Mouse (Mus musculus) lung, adult 2 months (tissue): Measurements from ENCODE around the gene Cdh24.

Experiments used
- CTCF ChIP-seq: fragments of 200-500 bp; IDR thresholded peaks from 2 replicates; pipeline ENCODE4 v1.5.1; 2011; ENCODE audit warnings: mild to moderate bottlenecking, low read length, control low read depth; ENCODE audit not compliant: insufficient read depth
- POLR2A ChIP-seq: fragments of 200-500 bp; IDR thresholded peaks from 2 replicates; pipeline ENCODE4 v1.6.1; 2011; ENCODE audit warnings: low read depth, mild to moderate bottlenecking, control low read depth, low read length, borderline replicate concordance; ENCODE audit errors: extremely low read depth

DNA sequence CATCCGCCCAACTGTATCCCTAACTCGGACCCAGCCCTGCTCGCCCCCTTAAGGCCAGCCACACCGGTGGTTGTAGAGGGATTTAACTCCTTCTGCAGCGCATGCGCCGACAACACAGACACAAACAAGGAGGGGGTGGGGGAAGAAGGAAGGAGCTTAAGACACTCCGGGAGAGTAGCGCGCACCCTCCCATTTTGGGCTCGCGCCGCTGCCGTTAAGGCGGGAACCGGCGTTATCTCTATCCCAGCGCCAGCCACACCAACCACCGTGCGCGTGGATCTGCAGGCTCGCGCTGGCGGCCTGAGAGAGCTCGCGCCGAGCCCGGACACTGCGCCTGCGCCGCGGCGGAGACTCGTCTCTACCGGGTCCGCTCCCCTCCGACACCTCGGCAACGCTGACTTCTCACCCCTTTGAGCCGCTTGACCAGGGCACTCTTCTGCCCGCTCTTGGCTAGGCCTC lies 44.9 kb upstream of the Cdh24 start, which contains the start of gene 1700123O20Rik:
- no peak; the same call in 1 of the 2 replicates for TF ChIP-seq CTCF
- peak; percentile 57; the same call in 1 of the 2 replicates for TF ChIP-seq POLR2A
